Mouse (Mus musculus) megakaryocyte progenitor cell, adult 5-6 weeks (primary cell): ENCODE measurements around the gene Golga2. TPM values are rescaled to one million over a fixed set of nuclear protein-coding genes. Genes with fewer than 3 reads are reported as not detected.
A peak's percentile ranks its signal among the peaks of the same experiment; 100 is the strongest.

Experiments
- ATAC-seq: replicated peaks from 2 replicates; pipeline ENCODE4 v1.8.0; 2016; ENCODE audit warnings: mild to moderate bottlenecking, moderate TSS enrichment, inconsistent platforms; ENCODE audit not compliant: poor library complexity
- total RNA-seq, 2 experiments: library from RNA; stranded (forward) in 1 of 2; stranded (reverse) in 1 of 2; fragments of 157-497, 149-512 nt in 1 of 2; fragments of 200-1000 nt in 1 of 2; gene quantifications; 2 replicates each; pipeline versions ENCODE4 v1.2.3 to v1.2.4; 2015 to 2017

Golga2 gene
- total RNA-seq (2015), result 14.2 and 17.3 TPM in 2 replicates
- 50.4 and 50.7 TPM in 2 replicates for total RNA-seq (2017)

GRCm38 (mm10) chr2:32287334-32287840 is at the start of gene Golga2:
Golga2 (plus strand) TSS chr2:32287384.
- ATAC-seq, result no peak

GRCm38 (mm10) chr2:32237571-32237970 is 49.6 kb upstream of the Golga2 start:
- ATAC-seq, result no peak

GRCm38 (mm10) chr2:32238708-32239435 is 48.3 kb upstream of the Golga2 start:
- ATAC-seq, result no peak

- ATAC-seq, result no peak
Measured at GRCm38 (mm10) chr2:32240591-32240990, 46.6 kb upstream of the Golga2 start.

- no peak for ATAC-seq
Measured at GRCm38 (mm10) chr2:32242986-32243385, 44.2 kb upstream of the Golga2 start.

GRCm38 (mm10) chr2:32246741-32247140 is 40.4 kb upstream of the Golga2 start:
- no peak for ATAC-seq

GRCm38 (mm10) chr2:32248377-32249361 is 38.5 kb upstream of the Golga2 start:
- no peak for ATAC-seq

- ATAC-seq, result no peak
Measured at GRCm38 (mm10) chr2:32251791-32252527, 35.2 kb upstream of the Golga2 start.

- ATAC-seq, result no peak
Measured at GRCm38 (mm10) chr2:32252658-32253057, 34.5 kb upstream of the Golga2 start.

- no peak for ATAC-seq
Measured at GRCm38 (mm10) chr2:32253352-32253751, 33.8 kb upstream of the Golga2 start.

- ATAC-seq, result no peak
Measured at GRCm38 (mm10) chr2:32254563-32254962, 32.6 kb upstream of the Golga2 start.

- ATAC-seq, result no peak
Measured at GRCm38 (mm10) chr2:32256273-32256672, 30.9 kb upstream of the Golga2 start.

GRCm38 (mm10) chr2:32258887-32259533 is 28.2 kb upstream of the Golga2 start:
- no peak for ATAC-seq

GRCm38 (mm10) chr2:32259657-32260417 is 27.3 kb upstream of the Golga2 start, which contains the start of gene Uck1:
Uck1 (minus strand) TSS chr2:32260159.
- peak; percentile 91 for ATAC-seq

- peak; percentile 70 for ATAC-seq
Measured at GRCm38 (mm10) chr2:32260635-32261034, 26.5 kb upstream of the Golga2 start.

- ATAC-seq, result no peak
Measured at GRCm38 (mm10) chr2:32275823-32276222, 11.4 kb upstream of the Golga2 start.

- ATAC-seq, result no peak
Measured at GRCm38 (mm10) chr2:32282289-32282688, 4.9 kb upstream of the Golga2 start.

GRCm38 (mm10) chr2:32282727-32283126 is 4.5 kb upstream of the Golga2 start:
- ATAC-seq, result peak; percentile 96

- ATAC-seq, result no peak
Measured at GRCm38 (mm10) chr2:32283986-32284385, 3.2 kb upstream of the Golga2 start.
